Mouse (Mus musculus): Measurements from ENCODE around the gene Pzp. TPM values are rescaled to one million over a fixed set of nuclear protein-coding genes. Genes with fewer than 3 reads are reported as not detected.

Gene Pzp
- polyA plus RNA-seq, 1 experiment from 2014 or later: not detected

GRCm38 (mm10) chr6:128523360-128523759 is 3.2 kb downstream of the Pzp start:
- no peaks in the 10 kb centered on the region for H3K36me3 ChIP-seq
- 93% methylated on average over 3 of the region's 3 CpGs for WGBS
- H3K4me1 ChIP-seq: no peaks in the 10 kb centered on the region
- H3K9me3 ChIP-seq (replicated peaks): 0 out of 2 replicates have a peak, but pooled peaks cover 4% of the 10 kb centered on the region
- ATAC-seq (ENCODE audit: low FRiP score): no peak
- H3K4me2 ChIP-seq (replicated peaks): no peak overlapping the region
- no peak overlapping the region for H3K4me3 ChIP-seq
- H3K27me3 ChIP-seq: no peaks in the 10 kb centered on the region
- no peak overlapping the region for H3K9ac ChIP-seq
- H3K27ac ChIP-seq: no peak overlapping the region

- H3K27ac ChIP-seq: no peak overlapping the region
- no peaks in the 10 kb centered on the region for H3K27me3 ChIP-seq
- ATAC-seq (ENCODE audit: low FRiP score): no peak
- H3K4me2 ChIP-seq (replicated peaks): no peak overlapping the region
- H3K4me1 ChIP-seq: no peaks in the 10 kb centered on the region
- 88% methylated on average over 7 of the region's 7 CpGs for WGBS
- no peaks in the 10 kb centered on the region for H3K36me3 ChIP-seq
- H3K9ac ChIP-seq: no peak overlapping the region
- no peaks in the 10 kb centered on the region for H3K9me3 ChIP-seq (replicated peaks)
- no peak overlapping the region for H3K4me3 ChIP-seq
Observed at GRCm38 (mm10) chr6:128519159-128519558, 7.4 kb downstream of the Pzp start.

DNA sequence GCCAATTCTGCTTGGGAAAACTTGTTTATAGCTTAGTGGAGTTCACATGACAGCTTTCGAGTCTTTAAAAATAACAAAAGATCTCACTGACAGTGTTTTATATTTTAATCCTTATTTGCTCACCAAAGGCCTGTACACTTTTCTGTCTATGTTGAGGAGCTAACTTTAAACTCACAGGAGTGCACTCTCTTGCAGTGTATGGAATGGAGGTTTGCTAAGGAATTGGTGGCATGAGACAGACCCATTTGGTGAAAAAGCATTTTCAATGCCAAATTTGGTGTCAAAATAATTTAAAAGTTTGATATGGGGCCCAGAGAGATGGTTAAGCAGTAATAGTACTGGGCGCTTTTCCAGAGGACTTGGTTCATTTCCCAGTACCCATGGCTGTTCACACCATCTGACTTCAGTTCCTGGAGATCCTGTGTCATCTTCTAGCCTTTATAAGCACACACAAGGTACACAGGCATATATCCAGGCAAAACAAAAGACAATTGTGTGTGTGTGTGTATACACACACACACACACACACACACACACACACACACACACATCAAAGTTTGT is 20.8 kb downstream of the Pzp start:
- Histone ChIP-seq H3K4me3 (no peak overlapping the region), H3K27ac (no peak overlapping the region), H3K36me3 (no peaks in the 10 kb centered on the region), H3K27me3 (no peaks in the 10 kb centered on the region), H3K4me1 (no peaks in the 10 kb centered on the region), H3K9me3 (replicated peaks) (no peaks in the 10 kb centered on the region), H3K4me2 (replicated peaks) (no peak overlapping the region), H3K9ac (no peak overlapping the region)
- no peak for ATAC-seq (ENCODE audit: low FRiP score)
- 85% methylated on average over 2 of the region's 2 CpGs for WGBS

GRCm38 (mm10) chr6:128504743-128505142 is 21.8 kb downstream of the Pzp start:
- 84% methylated on average over 5 of the region's 5 CpGs for WGBS
- H3K9me3 ChIP-seq (replicated peaks): no peaks in the 10 kb centered on the region
- no peak overlapping the region for H3K27ac ChIP-seq
- ATAC-seq (ENCODE audit: low FRiP score): no peak
- no peaks in the 10 kb centered on the region for H3K4me1 ChIP-seq
- no peak overlapping the region for H3K9ac ChIP-seq
- H3K4me2 ChIP-seq (replicated peaks): no peak overlapping the region
- H3K36me3 ChIP-seq: no peaks in the 10 kb centered on the region
- H3K4me3 ChIP-seq: no peak overlapping the region
- H3K27me3 ChIP-seq: no peaks in the 10 kb centered on the region

DNA sequence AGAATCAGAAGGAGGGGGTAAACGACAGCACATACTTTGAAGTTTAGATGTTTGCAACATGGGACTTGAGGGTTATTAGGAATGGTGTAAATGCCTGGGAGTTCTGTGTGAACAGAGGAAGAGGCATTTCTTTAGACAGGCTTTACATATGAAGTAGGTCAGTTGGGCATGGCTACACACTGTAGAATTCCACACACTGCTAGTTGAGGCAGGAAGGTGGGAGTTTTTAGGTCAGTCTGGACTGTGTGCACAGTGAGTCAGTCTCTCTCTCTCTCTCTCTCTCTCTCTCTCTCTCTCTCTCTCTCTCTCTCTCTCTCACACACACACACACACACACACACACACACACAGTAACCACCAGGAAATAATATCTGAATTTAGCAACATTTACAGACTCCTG is 31.2 kb downstream of the Pzp start:
- no peaks in the 10 kb centered on the region for H3K36me3 ChIP-seq
- WGBS: 48% methylated on average over 1 of the region's 1 CpGs
- ATAC-seq (ENCODE audit: low FRiP score): no peak

GRCm38 (mm10) chr6:128494646-128495331 is 31.7 kb downstream of the Pzp start:
- no peak overlapping the region for H3K4me2 ChIP-seq (replicated peaks)
- H3K9me3 ChIP-seq (replicated peaks): no peaks in the 10 kb centered on the region
- H3K27ac ChIP-seq: no peak overlapping the region
- H3K9ac ChIP-seq: no peak overlapping the region
- H3K4me1 ChIP-seq: no peaks in the 10 kb centered on the region
- no peaks in the 10 kb centered on the region for H3K36me3 ChIP-seq
- no peak for ATAC-seq (ENCODE audit: low FRiP score)
- no peak overlapping the region for H3K4me3 ChIP-seq
- WGBS: 72% methylated on average over 15 of the region's 15 CpGs
- no peaks in the 10 kb centered on the region for H3K27me3 ChIP-seq

More for the DNA sequence above, 31.2 kb downstream of the Pzp start:
- Histone ChIP-seq H3K4me2 (replicated peaks) (no peak overlapping the region), H3K4me1 (no peaks in the 10 kb centered on the region), H3K9me3 (replicated peaks) (no peaks in the 10 kb centered on the region), H3K9ac (no peak overlapping the region), H3K4me3 (no peak overlapping the region), H3K27me3 (no peaks in the 10 kb centered on the region), H3K27ac (no peak overlapping the region)

GRCm38 (mm10) chr6:128491916-128492315 is 34.6 kb downstream of the Pzp start:
- Histone ChIP-seq H3K9ac (no peak overlapping the region), H3K36me3 (no peaks in the 10 kb centered on the region), H3K4me1 (no peaks in the 10 kb centered on the region), H3K4me2 (replicated peaks) (no peak overlapping the region), H3K27me3 (no peaks in the 10 kb centered on the region), H3K9me3 (replicated peaks) (no peaks in the 10 kb centered on the region), H3K4me3 (no peak overlapping the region), H3K27ac (no peak overlapping the region)
- ATAC-seq (ENCODE audit: low FRiP score): peak; percentile 63; the same call in 1 of the 2 replicates
- WGBS: 77% methylated on average over 4 of the region's 4 CpGs

GRCm38 (mm10) chr6:128490141-128490540 is 36.4 kb downstream of the Pzp start:
- H3K27me3 ChIP-seq: no peaks in the 10 kb centered on the region
- H3K4me3 ChIP-seq: no peak overlapping the region
- no peak overlapping the region for H3K4me2 ChIP-seq (replicated peaks)
- 95% methylated on average over 10 of the region's 10 CpGs for WGBS
- no peak overlapping the region for H3K9ac ChIP-seq
- H3K36me3 ChIP-seq: no peaks in the 10 kb centered on the region
- H3K4me1 ChIP-seq: no peaks in the 10 kb centered on the region
- ATAC-seq (ENCODE audit: low FRiP score): no peak
- H3K27ac ChIP-seq: no peak overlapping the region
- no peaks in the 10 kb centered on the region for H3K9me3 ChIP-seq (replicated peaks)

DNA sequence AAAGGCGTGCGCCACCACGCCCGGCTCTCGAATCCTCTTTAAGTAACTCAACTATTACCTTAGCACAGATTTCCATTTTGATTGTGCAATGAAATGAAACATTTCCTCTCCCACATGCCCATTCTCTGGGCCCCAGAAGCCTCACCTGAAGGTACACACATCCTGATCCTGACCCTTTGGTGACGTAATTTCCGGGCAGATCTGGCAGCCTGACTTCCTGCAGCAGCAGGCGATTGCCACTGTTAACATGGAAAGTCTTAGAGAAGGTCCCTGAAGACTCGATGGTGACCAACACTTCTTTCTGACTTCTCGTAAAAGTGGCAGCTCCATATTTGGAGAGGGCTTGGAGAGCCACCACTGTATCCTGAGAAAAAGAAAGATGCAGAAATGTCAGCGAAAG is 38.8 kb downstream of the Pzp start:
- H3K27me3 ChIP-seq: no peaks in the 10 kb centered on the region
- H3K9ac ChIP-seq: no peak overlapping the region
- H3K4me3 ChIP-seq: no peak overlapping the region
- H3K4me1 ChIP-seq: no peaks in the 10 kb centered on the region
- H3K36me3 ChIP-seq: no peaks in the 10 kb centered on the region
- H3K9me3 ChIP-seq (replicated peaks): no peaks in the 10 kb centered on the region
- no peak for ATAC-seq (ENCODE audit: low FRiP score)
- H3K4me2 ChIP-seq (replicated peaks): no peak overlapping the region
- no peak overlapping the region for H3K27ac ChIP-seq
- WGBS: 92% methylated on average over 11 of the region's 11 CpGs

GRCm38 (mm10) chr6:128479463-128480454 is 46.8 kb downstream of the Pzp start:
- no peak overlapping the region for H3K4me3 ChIP-seq

DNA sequence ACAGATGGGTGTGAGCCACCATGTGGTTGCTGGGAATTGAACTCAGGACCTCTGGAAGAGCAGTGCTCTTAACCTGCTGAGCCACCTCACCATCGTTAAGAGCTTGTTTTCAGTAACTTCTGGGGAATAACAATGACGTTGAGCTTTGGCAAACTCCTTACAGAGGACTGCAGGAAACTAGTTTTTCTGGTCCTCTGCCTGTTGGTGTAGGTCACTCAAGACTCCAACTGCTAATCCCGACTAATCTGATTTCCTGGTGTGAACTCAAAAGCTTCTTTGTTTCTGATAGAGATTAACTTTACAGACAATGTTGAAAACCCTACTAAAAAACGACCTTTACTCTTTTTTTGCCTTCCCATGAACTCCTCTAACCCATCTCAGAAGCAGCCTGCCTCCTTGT is 49.0 kb downstream of the Pzp start:
- H3K27me3 ChIP-seq: no peaks in the 10 kb centered on the region
- H3K4me2 ChIP-seq (replicated peaks): no peak overlapping the region
- no peak overlapping the region for H3K27ac ChIP-seq
- 0 out of 2 replicates have a peak, but pooled peaks cover 3% of the 10 kb centered on the region for H3K4me1 ChIP-seq
- no peaks in the 10 kb centered on the region for H3K36me3 ChIP-seq
- H3K9ac ChIP-seq: no peak overlapping the region
- WGBS: 29% methylated on average over 4 of the region's 4 CpGs
- no peaks in the 10 kb centered on the region for H3K9me3 ChIP-seq (replicated peaks)
- ATAC-seq (ENCODE audit: low FRiP score): no peak
- no peak overlapping the region for H3K4me3 ChIP-seq

More at GRCm38 (mm10) chr6:128479463-128480454, 46.8 kb downstream of the Pzp start:
- H3K4me1 ChIP-seq: 0 out of 2 replicates have a peak, but pooled peaks cover 3% of the 10 kb centered on the region
- no peaks in the 10 kb centered on the region for H3K36me3 ChIP-seq
- H3K27me3 ChIP-seq: no peaks in the 10 kb centered on the region
- WGBS: 27% methylated on average over 26 of the region's 26 CpGs
- H3K9me3 ChIP-seq (replicated peaks): no peaks in the 10 kb centered on the region
- no peak overlapping the region for H3K9ac ChIP-seq
- no peak overlapping the region for H3K27ac ChIP-seq
- peak overlapping the region; percentile 41 for H3K4me2 ChIP-seq (replicated peaks)
- ATAC-seq (ENCODE audit: low FRiP score): peak; percentile 91

- H3K4me3 ChIP-seq: no peak overlapping the region
- H3K4me2 ChIP-seq (replicated peaks): no peak overlapping the region
- ATAC-seq (ENCODE audit: low FRiP score): no peak
- H3K27me3 ChIP-seq: no peaks in the 10 kb centered on the region
- WGBS: 90% methylated on average over 6 of the region's 6 CpGs
- no peaks in the 10 kb centered on the region for H3K36me3 ChIP-seq
- H3K4me1 ChIP-seq: no peaks in the 10 kb centered on the region
- no peak overlapping the region for H3K9ac ChIP-seq
- H3K27ac ChIP-seq: no peak overlapping the region
- no peaks in the 10 kb centered on the region for H3K9me3 ChIP-seq (replicated peaks)
Observed at GRCm38 (mm10) chr6:128474112-128474511, 52.4 kb downstream of the Pzp start.
